Mouse (Mus musculus) C2C12 (cell line): ENCODE data around the gene Lpcat1.

ENCODE experiments used
- CTCF ChIP-seq: IDR thresholded peaks from one replicate; pipeline ENCODE4 v1.5.1; 2011; ENCODE audit not compliant: control insufficient read depth, insufficient read depth, insufficient read length
- MAX ChIP-seq: IDR thresholded peaks from one replicate; pipeline ENCODE4 v1.6.1; 2011; ENCODE audit warnings: mild to moderate bottlenecking, control low read depth
- MYOD1 ChIP-seq: IDR thresholded peaks from one replicate; pipeline ENCODE4 v1.6.1; 2011; ENCODE audit warnings: low read depth; ENCODE audit not compliant: control insufficient read depth, insufficient read length
- MYOG ChIP-seq: IDR thresholded peaks from one replicate; pipeline ENCODE4 v1.6.1; 2011; ENCODE audit not compliant: control insufficient read depth, insufficient read length; ENCODE audit errors: extremely low read depth
- USF1 ChIP-seq: IDR thresholded peaks from one replicate; pipeline ENCODE4 v1.6.1; 2011; ENCODE audit warnings: low read depth, mild to moderate bottlenecking, control low read depth, moderate library complexity

GRCm38 (mm10) chr13:73432466-73433149 lies 34.4 kb upstream of the Lpcat1 start:
- TF ChIP-seq CTCF = no peak
- TF ChIP-seq MYOD1 = no peak
- TF ChIP-seq MYOG = no peak
- no peak for TF ChIP-seq MAX
- no peak for TF ChIP-seq USF1
